Mouse (Mus musculus): ENCODE measurements around the gene Nup35.

Gene Nup35

GRCm38 (mm10) chr2:80638364-80639241, 21.6 kb downstream of the Nup35 start:
- DNase-seq (ENCODE audit: low read depth, low spot score), result peak; percentile 89

DNA sequence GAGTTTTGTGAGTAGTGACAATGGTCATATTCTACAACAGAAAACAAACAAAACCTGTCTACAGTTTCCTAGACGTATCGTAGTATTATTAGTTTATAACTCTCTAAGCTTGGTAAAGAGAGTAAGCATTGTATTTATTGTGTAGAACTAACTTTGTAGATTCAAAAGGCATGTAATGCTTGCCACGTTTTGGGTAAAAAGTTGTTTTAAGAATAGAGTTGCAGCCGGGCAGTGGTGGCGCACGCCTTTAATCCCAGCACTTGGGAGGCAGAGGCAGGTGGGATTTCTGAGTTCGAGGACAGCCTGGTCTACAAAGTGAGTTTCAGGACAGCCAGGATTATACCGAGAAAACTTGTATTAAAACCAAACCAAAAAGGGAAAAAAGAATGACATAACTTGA, 22.4 kb downstream of the Nup35 start:
- DNase-seq (ENCODE audit: low read depth, low spot score), result no peak

- no peak for DNase-seq (ENCODE audit: low read depth, low spot score)
These were observed 22.8 kb downstream of the Nup35 start for GRCm38 (mm10) chr2:80639864-80640263.

DNA sequence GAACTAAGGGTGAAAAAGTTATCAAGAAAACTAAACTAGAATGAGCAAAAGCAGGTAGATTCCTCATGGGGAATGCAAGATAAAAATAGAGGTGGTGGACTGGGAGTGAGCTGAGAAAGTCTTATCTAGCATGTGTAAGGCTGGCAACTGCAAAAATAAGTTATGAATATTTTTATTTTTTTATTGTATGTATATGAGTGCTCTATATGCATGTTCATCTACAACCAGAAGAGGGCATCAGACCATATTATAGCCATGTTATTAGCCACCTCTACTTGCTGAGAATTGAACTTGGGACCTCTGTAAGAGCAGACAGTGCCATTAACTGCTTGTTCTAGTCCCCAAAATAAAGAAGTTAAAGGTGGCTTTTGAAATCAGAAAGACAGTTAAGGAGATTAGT, 44.4 kb downstream of the Nup35 start:
- DNase-seq (ENCODE audit: low read depth, low spot score), result no peak

- no peak for DNase-seq (ENCODE audit: low read depth, low spot score)
These were observed 45.6 kb downstream of the Nup35 start for GRCm38 (mm10) chr2:80662682-80663081.

GRCm38 (mm10) chr2:80667396-80667964, 50.4 kb downstream of the Nup35 start:
- no peak for DNase-seq (ENCODE audit: low read depth, low spot score)

DNA sequence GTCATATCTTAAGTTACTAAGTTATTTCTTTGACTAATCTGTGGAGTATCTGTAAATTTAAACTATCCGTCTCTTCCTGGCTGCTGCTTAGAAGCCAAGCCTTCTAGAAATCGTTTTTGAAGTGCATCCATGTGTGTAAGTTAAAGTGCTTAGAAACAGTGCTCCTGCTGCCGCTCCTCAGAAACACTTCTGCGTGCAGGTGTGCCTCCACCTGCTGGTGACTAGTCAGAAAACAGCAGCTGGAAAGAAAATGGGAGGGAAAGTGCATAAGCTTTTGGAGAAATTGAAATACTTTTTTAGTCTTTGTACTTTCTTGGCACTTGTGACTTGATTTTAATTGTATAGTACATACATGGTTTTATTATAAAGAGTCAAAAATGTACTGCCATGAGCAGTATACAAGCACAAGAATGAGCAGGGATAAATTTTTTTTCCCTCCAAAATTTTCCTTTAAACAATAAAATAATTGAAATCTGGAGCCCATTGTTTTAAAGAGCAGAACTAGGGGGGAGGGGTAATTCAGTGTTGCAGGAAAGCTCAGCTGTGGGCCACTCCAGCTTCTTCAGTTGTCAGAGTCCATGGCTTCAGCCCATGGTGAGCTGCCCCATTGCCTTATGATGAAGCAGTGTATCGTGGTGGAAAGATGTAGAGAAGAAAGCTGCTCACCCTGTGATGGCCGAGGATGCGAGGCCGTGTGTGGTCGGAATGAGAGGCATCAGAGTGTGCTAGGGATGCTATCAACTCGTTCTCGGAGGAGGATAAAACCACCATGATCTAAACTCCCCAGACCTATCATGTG, 53.0 kb downstream of the Nup35 start:
- DNase-seq (ENCODE audit: low read depth, low spot score), result peak; percentile 11

DNA sequence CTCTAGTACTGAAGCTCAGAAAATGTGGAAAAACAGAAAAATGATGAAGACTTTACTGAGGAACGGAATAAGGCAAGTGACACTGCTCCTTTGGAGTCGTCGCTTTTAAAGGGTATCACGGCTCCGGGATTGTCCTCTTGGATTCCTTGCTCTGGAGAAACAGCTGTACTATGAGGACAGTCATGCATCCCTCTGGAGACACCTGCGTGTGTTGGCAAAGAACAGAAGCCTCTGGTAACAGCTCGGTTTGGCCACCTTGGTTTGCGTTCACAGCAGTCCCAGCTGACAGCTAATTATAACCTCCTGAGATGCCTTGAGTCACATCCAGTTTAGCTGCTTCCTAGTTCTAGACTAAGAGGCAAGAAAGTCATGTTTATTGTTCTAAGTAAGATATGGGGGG, 61.8 kb downstream of the Nup35 start:
- DNase-seq (ENCODE audit: low read depth, low spot score), result no peak

GRCm38 (mm10) chr2:80683727-80684239, 66.7 kb downstream of the Nup35 start:
- DNase-seq (ENCODE audit: low read depth, low spot score), result no peak

- DNase-seq (ENCODE audit: low read depth, low spot score), result peak; percentile 60
These were observed 67.5 kb downstream of the Nup35 start for GRCm38 (mm10) chr2:80684396-80685071.

DNA sequence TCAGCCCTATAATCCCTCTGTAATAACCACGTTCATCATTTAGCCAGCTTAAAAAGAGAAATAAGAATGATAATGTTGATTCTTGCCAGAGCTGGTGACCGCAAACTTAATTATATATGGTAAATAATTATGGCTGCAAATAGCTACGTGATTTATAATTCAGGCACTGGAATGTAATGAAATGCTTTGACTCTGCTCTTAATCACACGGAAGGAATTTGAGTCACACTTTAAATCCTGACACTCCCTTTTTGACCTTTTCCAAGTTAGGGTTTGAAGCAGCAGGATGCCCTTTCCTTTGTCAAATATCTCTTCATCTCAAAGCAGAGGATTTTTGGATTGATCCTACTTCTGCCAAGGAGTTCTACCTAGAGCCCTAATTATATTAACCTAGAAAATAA, 71.2 kb downstream of the Nup35 start:
- DNase-seq (ENCODE audit: low read depth, low spot score), result no peak

DNA sequence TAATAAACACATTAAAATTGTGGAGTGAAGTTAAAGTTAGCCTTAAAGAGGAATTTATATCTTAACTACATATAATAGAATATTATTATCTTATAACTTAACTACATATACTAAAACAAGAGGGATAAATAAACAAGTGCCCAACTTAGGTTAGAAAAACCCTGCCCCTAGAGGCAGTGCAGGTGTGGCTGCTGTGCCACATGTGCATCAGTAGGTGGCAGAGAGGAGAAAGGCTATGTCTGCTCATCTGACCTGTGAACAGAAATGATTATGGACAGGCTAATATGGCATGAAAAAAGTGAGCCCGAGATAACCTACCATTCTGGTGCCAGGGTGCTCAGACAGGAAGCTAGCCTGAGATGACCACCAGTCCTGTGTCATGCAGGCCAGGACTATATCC, 90.4 kb downstream of the Nup35 start:
- no peak for DNase-seq (ENCODE audit: low read depth, low spot score)

Measured in CD4-positive helper T cell, adult 2 months (primary cell).